Mouse (Mus musculus) frontal cortex, postnatal 14 days (tissue): ENCODE data around the gene Synpo2.

Experiments used
- DNase-seq, 2 experiments: peaks; one replicate each; pipeline ENCODE4 v3.0.0; 2022; ENCODE audit warnings: low spot score in 2 of 2

The Synpo2 gene

DNA sequence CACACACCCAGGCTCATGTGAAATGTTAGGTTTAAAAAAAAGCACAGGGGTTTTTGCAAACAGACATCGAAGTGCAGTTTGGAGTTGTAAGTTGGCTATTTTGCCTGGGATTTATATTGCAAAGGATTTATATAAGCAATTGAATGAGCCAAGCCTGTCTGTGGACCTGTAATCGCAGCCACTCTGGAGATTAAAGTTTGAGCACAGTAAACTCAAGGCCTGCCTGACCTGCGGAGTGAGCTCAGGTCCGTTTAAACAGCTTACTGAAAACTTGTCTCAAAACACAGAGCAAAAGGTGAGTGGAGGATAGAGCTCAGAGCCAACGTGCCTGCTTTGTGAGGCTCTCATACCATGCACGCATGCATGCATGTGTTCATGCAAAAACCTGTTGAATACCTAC is 30.9 kb downstream of the Synpo2 start:
- no peak for DNase-seq

DNA sequence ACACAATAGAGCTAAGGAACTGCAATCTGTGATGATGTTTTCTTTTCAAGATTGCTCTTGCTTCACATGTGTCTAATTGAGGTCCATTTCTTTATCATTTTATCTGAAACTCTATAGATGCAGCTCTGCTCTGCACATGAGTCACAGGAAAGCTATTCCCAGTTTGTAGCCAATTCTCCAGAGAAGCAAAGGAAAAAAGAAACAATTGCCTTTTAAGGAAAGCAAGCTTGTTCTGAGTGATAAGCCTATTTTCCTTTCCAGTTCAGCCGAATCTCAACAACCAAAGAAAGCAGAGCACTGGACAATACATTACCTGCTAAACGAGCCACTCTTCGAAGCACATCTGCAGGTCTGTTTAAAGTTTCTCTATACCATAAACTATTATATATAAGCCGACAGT is 31.3 kb downstream of the Synpo2 start:
- no peak for DNase-seq

GRCm38 (mm10) chr3:123201798-123202197 is 34.2 kb downstream of the Synpo2 start:
- no peak for DNase-seq

DNA sequence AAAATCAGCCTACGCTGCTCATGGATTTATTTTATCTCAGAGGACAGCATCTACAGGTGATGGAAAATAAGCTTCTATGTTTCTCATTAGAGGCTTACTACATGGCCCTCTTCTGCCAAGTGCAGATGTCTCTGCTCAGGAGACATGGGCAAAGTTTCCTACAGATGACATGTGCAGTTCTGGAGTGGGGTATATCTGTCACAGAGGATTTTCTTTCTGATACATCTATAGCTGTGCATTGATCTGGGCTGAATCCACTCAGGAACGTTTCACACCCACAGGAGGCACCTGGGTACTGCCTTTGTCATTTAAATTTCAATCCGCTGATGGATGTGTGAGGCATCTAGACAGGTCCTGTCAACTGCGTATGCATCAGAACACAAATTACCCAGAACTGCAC is 42.2 kb downstream of the Synpo2 start:
- DNase-seq = no peak

GRCm38 (mm10) chr3:123191602-123192001 is 44.3 kb downstream of the Synpo2 start:
- no peak for DNase-seq

DNA sequence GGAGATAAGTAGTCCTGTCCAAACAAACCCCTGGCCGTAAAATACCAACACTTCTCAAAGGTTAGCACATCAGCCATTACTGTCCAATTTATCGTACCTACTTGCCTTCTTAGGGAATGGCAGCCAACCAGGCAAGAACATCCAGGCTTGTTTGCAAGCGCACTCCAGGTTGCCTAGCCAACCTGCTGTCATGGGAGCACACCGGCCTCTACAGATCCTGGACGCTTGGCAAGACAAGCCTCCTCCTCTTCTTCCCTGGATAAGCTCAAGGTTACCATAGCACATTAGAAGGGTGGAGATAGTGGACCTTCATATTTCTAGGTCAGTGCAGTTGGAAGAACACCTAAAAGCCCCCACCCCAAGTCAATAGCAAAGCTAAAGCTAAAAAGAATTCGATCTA is 45.6 kb downstream of the Synpo2 start:
- no peak for DNase-seq

DNA sequence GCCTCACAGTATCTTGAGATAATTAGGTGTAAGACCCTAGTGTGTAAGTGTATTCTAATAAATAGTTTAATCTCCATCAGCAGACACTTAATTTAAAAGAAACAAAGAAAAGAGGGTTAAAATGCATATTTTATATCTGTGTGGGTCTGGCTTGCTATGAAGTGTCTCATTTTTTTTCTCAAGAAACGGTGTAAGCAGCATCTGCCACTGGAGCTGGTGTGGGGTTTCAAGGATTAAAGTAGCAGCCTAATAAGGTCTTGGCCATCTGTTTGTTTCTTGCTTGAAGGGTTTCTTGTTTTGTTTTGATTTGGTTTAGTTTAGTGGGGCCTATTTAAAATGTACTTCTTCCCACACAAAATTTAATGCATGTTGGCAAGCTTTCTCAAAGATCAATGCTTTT is 46.1 kb downstream of the Synpo2 start:
- no peak for DNase-seq

- DNase-seq = no peak
Measured at GRCm38 (mm10) chr3:123188616-123189230, 47.2 kb downstream of the Synpo2 start.

DNA sequence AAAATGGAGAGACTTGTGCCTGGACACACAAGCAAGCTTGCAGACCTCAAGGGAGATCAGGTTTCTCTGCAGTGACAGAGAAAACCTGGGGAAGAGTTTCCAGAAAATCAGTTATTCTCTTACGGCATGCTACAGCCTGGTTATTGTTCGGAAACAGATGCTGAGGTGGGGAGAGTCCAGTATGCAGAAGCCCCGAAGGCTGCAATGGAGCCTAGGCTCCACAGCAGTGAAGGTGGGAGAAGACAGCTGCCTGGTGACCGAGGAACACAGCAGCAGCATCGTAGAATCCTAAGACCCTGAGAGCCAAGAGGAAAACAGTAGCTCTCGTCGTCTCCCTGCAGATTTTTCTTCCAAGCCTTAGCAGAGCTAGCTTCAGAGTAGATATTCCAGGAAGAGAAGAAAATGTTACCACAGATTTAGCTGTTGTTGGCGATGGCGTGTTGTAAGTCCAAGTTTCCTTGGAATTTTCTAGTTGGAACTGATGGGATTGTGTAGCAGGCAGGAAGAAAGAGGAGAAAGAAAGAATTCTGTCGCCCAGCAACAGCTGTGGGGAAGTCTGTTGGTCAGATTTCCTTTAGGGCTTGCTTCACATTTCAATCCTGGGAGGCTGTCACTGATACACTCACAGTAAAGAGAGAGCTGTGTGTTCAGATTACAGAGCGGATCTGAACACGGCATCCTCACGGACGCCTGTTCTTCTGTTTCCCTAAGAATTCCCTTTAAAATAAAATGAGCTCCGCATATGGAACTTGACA is 48.4 kb downstream of the Synpo2 start:
- DNase-seq = no peak

GRCm38 (mm10) chr3:123185238-123185925 is 50.6 kb downstream of the Synpo2 start:
- DNase-seq = no peak

DNA sequence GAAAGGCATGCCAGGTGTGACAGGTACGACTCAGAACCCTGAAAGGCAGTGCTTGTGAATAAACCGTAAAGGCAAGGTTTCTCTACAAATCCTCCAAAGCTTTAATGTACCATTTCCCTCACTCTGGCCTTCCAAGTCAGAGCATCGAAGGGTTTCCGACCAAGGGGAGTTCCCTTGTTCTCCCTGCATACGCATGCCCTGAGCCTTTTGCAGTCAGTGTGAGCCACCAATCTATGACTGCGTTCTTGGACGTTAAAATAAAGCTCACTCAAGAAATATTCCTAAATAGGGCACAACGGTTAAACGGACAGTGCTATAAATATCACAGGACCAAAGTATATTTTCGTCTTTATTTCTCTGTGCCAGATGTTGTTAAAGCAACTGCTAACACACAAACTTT is 51.7 kb downstream of the Synpo2 start:
- DNase-seq = no peak

- DNase-seq = no peak
Measured at GRCm38 (mm10) chr3:123179508-123179907, 56.4 kb downstream of the Synpo2 start.

- no peak for DNase-seq
Measured at GRCm38 (mm10) chr3:123179041-123179440, 56.9 kb downstream of the Synpo2 start.

DNA sequence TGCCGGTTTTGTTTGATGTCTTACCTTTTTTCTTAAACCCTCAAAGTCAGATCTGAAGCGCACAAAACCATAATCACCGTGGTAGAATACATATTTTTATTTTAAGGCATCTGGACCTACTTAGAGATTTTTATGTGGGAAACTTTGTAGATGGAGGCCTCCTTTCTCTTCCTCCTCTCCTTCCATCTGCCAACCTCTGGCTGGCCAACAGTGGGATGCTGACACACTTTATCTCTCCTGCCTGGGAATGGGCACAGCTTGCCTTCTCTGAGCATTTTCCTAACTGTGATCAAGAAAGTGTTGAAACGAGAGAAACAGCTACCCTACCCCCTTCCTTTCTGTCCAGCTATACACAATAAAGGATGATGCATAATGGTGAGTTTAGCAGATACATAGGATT is 57.5 kb downstream of the Synpo2 start:
- no peak for DNase-seq

- DNase-seq = no peak
Measured at GRCm38 (mm10) chr3:123176366-123177334, 59.3 kb downstream of the Synpo2 start.

DNA sequence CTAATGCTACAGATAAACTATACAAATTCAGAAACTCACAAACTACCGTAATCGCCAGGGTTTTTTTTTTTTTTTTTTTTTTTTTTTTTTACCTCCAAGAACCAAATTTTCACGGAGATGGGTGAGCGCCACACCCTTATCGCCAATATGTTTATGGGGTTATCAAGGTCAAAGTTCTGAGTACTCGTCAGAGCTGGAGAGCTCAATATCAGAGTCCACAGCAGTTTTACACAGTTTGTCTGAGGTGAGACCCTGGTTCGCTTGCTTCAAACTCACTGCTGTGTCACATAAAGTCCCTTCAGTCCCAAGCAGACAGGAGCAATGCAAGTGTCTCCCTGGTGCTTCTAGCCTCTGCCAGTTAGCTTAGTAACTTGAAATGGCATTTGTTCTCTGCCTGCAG is 60.8 kb downstream of the Synpo2 start:
- DNase-seq = no peak

GRCm38 (mm10) chr3:123174379-123174697 is 61.6 kb downstream of the Synpo2 start:
- DNase-seq = no peak

- no peak for DNase-seq
Measured at GRCm38 (mm10) chr3:123173553-123174378, 62.2 kb downstream of the Synpo2 start.

- no peak for DNase-seq
Measured at GRCm38 (mm10) chr3:123172151-123172550, 63.8 kb downstream of the Synpo2 start.

GRCm38 (mm10) chr3:123169398-123169797 is 66.6 kb downstream of the Synpo2 start:
- no peak for DNase-seq

GRCm38 (mm10) chr3:123168815-123169214 is 67.1 kb downstream of the Synpo2 start:
- peak in 1 of 2 experiments; percentile 32 for DNase-seq
